Mouse (Mus musculus) heart, embryonic 15.5 days (tissue): ENCODE results near the gene Dad1. TPM values are rescaled to one million over a fixed set of nuclear protein-coding genes. Genes with fewer than 3 reads are reported as not detected.
"Not testable (repeated sequence)": the region's sequence is repeated elsewhere in the genome, so short reads cannot be mapped to it uniquely, and the experiment has no call there.

Experiments used
- ATAC-seq: fragments of 200-750 bp; cut with Nextera tagmentation; replicated peaks from 2 replicates; pipeline ENCODE4 v1.8.0; 2017; ENCODE audit warnings: low read depth, moderate TSS enrichment; ENCODE audit not compliant: insufficient number of reproducible peaks, insufficient read depth, low FRiP score
- H3K27ac ChIP-seq: fragments of 300-500 bp; sonication (generic); 2 replicates; pipeline ENCODE4 v1.5.1; 2015; ENCODE audit warnings: mild to moderate bottlenecking, inconsistent platforms
- H3K27me3 ChIP-seq: fragments of 300-500 bp; sonication (generic); 2 replicates; pipeline ENCODE4 v1.6.1; 2015; ENCODE audit warnings: inconsistent platforms
- H3K36me3 ChIP-seq: fragments of 300-500 bp; sonication (generic); 2 replicates; pipeline ENCODE4 v1.6.1; 2015; ENCODE audit warnings: mild to moderate bottlenecking, inconsistent platforms
- H3K4me1 ChIP-seq: fragments of 300-500 bp; sonication (generic); replicated peaks from 2 replicates; pipeline ENCODE4 v1.6.1; 2015; ENCODE audit warnings: inconsistent platforms
- H3K4me2 ChIP-seq: fragments of 300-500 bp; sonication (generic); 2 replicates; pipeline ENCODE4 v1.6.1; 2015; ENCODE audit warnings: inconsistent platforms, mild to moderate bottlenecking, moderate library complexity
- H3K4me3 ChIP-seq: fragments of 300-500 bp; sonication (generic); 2 replicates; pipeline ENCODE4 v1.5.1; 2015; ENCODE audit warnings: mild to moderate bottlenecking, inconsistent platforms
- H3K9ac ChIP-seq: fragments of 300-500 bp; sonication (generic); 2 replicates; pipeline ENCODE4 v1.6.1; 2015; ENCODE audit warnings: mild to moderate bottlenecking, inconsistent platforms
- H3K9me3 ChIP-seq: fragments of 300-500 bp; sonication (generic); replicated peaks from 2 replicates; pipeline ENCODE4 v1.6.1; 2016; ENCODE audit warnings: inconsistent platforms
- WGBS: fragments of 180-500 bp; shearing (Covaris S2); methylation state at CpG from one replicate; pipeline ENCODE4 v1.1.7; 2015; ENCODE audit warnings: mixed read lengths; 5-methylcytosine and 5-hydroxymethylcytosine counted together
- polyA plus RNA-seq: library from polyadenylated mRNA; unstranded; fragments of >200 nt; fragmentation: Nextera tagmentation; extraction: Ambion mirVana; gene quantifications from 2 replicates; pipeline ENCODE4 v1.2.1, GENCODE M21; 2015

Gene Dad1
- polyA plus RNA-seq, 1 experiment from 2014 or later: 362 TPM

GRCm38 (mm10) chr14:54232143-54232542 lies 21.8 kb downstream of the Dad1 start:
- 54% methylated on average over 9 of the region's 9 CpGs for WGBS
- Histone ChIP-seq H3K4me3 (no peak overlapping the region), H3K36me3 (peaks cover 9% of the 10 kb centered on the region; the same call in 1 of the 2 replicates), H3K4me1 (peaks cover 60% of the 10 kb centered on the region), H3K27me3 (no peaks in the 10 kb centered on the region), H3K9me3 (no peaks in the 10 kb centered on the region), H3K9ac (no peak overlapping the region), H3K27ac (0 out of 2 replicates have a peak overlapping the region, but pooled peaks have one; percentile 15), H3K4me2 (no peak overlapping the region)
- no peak for ATAC-seq

- no peaks in the 10 kb centered on the region for H3K27me3 ChIP-seq
- no peak overlapping the region for H3K9ac ChIP-seq
- peaks cover 9% of the 10 kb centered on the region; the same call in 1 of the 2 replicates for H3K36me3 ChIP-seq
- no peak overlapping the region for H3K4me2 ChIP-seq
- no peak overlapping the region for H3K4me3 ChIP-seq
- ATAC-seq: no peak
- no peak overlapping the region for H3K27ac ChIP-seq
- H3K9me3 ChIP-seq: no peaks in the 10 kb centered on the region
- peaks cover 63% of the 10 kb centered on the region for H3K4me1 ChIP-seq
- WGBS: 70% methylated on average over 21 of the region's 21 CpGs
Measured at GRCm38 (mm10) chr14:54231176-54231956, 22.5 kb downstream of the Dad1 start.

- H3K27me3 ChIP-seq: no peaks in the 10 kb centered on the region
- no peak overlapping the region for H3K9ac ChIP-seq
- 77% methylated on average over 14 of the region's 14 CpGs for WGBS
- peaks cover 8% of the 10 kb centered on the region; the same call in 1 of the 2 replicates for H3K36me3 ChIP-seq
- no peak overlapping the region for H3K4me3 ChIP-seq
- peaks cover 62% of the 10 kb centered on the region for H3K4me1 ChIP-seq
- no peak for ATAC-seq
- H3K4me2 ChIP-seq: no peak overlapping the region
- no peaks in the 10 kb centered on the region for H3K9me3 ChIP-seq
- no peak overlapping the region for H3K27ac ChIP-seq
Measured at GRCm38 (mm10) chr14:54230638-54231150, 23.2 kb downstream of the Dad1 start.

- WGBS: 82% methylated on average over 3 of the region's 4 CpGs
- H3K4me2 ChIP-seq, H3K27me3 ChIP-seq, H3K9me3 ChIP-seq, H3K4me3 ChIP-seq, H3K9ac ChIP-seq, ATAC-seq, H3K36me3 ChIP-seq, H3K27ac ChIP-seq: not testable (repeated sequence)
- H3K4me1 ChIP-seq: peaks cover 62% of the 10 kb centered on the region
Measured at GRCm38 (mm10) chr14:54229849-54230248, 24.1 kb downstream of the Dad1 start.

GRCm38 (mm10) chr14:54228933-54229713 lies 24.8 kb downstream of the Dad1 start:
- Histone ChIP-seq H3K27me3 (no peaks in the 10 kb centered on the region), H3K4me3 (peak overlapping the region; percentile 11; the same call in 1 of the 2 replicates), H3K9ac (0 out of 2 replicates have a peak overlapping the region, but pooled peaks have one; percentile 36), H3K9me3 (no peaks in the 10 kb centered on the region), H3K36me3 (no peaks in the 10 kb centered on the region), H3K27ac (no peak overlapping the region), H3K4me1 (peaks cover 61% of the 10 kb centered on the region), H3K4me2 (peak overlapping the region; percentile 62)
- WGBS: 21% methylated on average over 25 of the region's 25 CpGs
- ATAC-seq: no peak

GRCm38 (mm10) chr14:54228501-54228900 lies 25.4 kb downstream of the Dad1 start:
- H3K4me3 ChIP-seq: peak overlapping the region; percentile 41
- peak overlapping the region; percentile 62 for H3K4me2 ChIP-seq
- no peaks in the 10 kb centered on the region for H3K36me3 ChIP-seq
- H3K9ac ChIP-seq: 0 out of 2 replicates have a peak overlapping the region, but pooled peaks have one; percentile 39
- H3K27ac ChIP-seq: no peak overlapping the region
- peaks cover 55% of the 10 kb centered on the region for H3K4me1 ChIP-seq
- WGBS: 25% methylated on average over 7 of the region's 7 CpGs
- H3K9me3 ChIP-seq: no peaks in the 10 kb centered on the region
- no peak for ATAC-seq
- H3K27me3 ChIP-seq: no peaks in the 10 kb centered on the region

- Histone ChIP-seq H3K9ac (peak overlapping the region; percentile 39; the same call in 1 of the 2 replicates), H3K4me3 (peak overlapping the region; percentile 41)
- WGBS: under 1% methylated on average over 10 of the region's 10 CpGs
Measured at GRCm38 (mm10) chr14:54227911-54228451, 25.9 kb downstream of the Dad1 start.

GRCm38 (mm10) chr14:54226911-54227811 lies 26.7 kb downstream of the Dad1 start:
- ATAC-seq: peak; percentile 44
- H3K4me2 ChIP-seq: peak overlapping the region; percentile 62
- H3K4me3 ChIP-seq: peak overlapping the region; percentile 41
- H3K27ac ChIP-seq: peak overlapping the region; percentile 56
- no peaks in the 10 kb centered on the region for H3K36me3 ChIP-seq
- WGBS: 24% methylated on average over 16 of the region's 16 CpGs
- H3K9me3 ChIP-seq: no peaks in the 10 kb centered on the region
- H3K9ac ChIP-seq: no peak overlapping the region
- peaks cover 44% of the 10 kb centered on the region for H3K4me1 ChIP-seq
- no peaks in the 10 kb centered on the region for H3K27me3 ChIP-seq

More at GRCm38 (mm10) chr14:54227911-54228451, 25.9 kb downstream of the Dad1 start:
- peaks cover 50% of the 10 kb centered on the region for H3K4me1 ChIP-seq
- H3K9me3 ChIP-seq: no peaks in the 10 kb centered on the region
- H3K27me3 ChIP-seq: no peaks in the 10 kb centered on the region
- H3K4me2 ChIP-seq: peak overlapping the region; percentile 62
- H3K27ac ChIP-seq: peak overlapping the region; percentile 56
- peak; percentile 66 for ATAC-seq
- H3K36me3 ChIP-seq: no peaks in the 10 kb centered on the region

- H3K9ac ChIP-seq: no peak overlapping the region
- no peaks in the 10 kb centered on the region for H3K9me3 ChIP-seq
- no peak for ATAC-seq
- H3K27ac ChIP-seq: no peak overlapping the region; the same call in 1 of the 2 replicates
- no peak overlapping the region for H3K4me3 ChIP-seq
- H3K4me2 ChIP-seq: no peak overlapping the region
- whole genome bisulfite sequencing: 78% methylated on average over 11 of the region's 11 CpGs
- H3K27me3 ChIP-seq: no peaks in the 10 kb centered on the region
- no peaks in the 10 kb centered on the region for H3K36me3 ChIP-seq
- H3K4me1 ChIP-seq: peaks cover 33% of the 10 kb centered on the region
Measured at GRCm38 (mm10) chr14:54225725-54226124, 28.2 kb downstream of the Dad1 start.
